Mouse (Mus musculus): ENCODE measurements at regions not wholly inside any gene's neighbourhood (a gene's known extent, or its start where the extent isn't known, plus 50 kb on each side); places are given as distances from the start of the nearest gene placed in this dataset.

- Histone ChIP-seq H3K4me1 (peaks cover 23% of the 10 kb centered on the region), H3K9me3 (replicated peaks) (no peaks in the 10 kb centered on the region)
- WGBS, result 81% methylated on average over 8 of the region's 8 CpGs
Measured at GRCm38 (mm10) chr10:21490910-21491309, 102.0 kb upstream of the 1700020N01Rik start.

GRCm38 (mm10) chr10:21492254-21492894, 100.6 kb upstream of the 1700020N01Rik start:
- Histone ChIP-seq H3K36me3 (no peaks in the 10 kb centered on the region), H3K27ac (replicated peaks) (no peak overlapping the region), H3K4me3 (no peak overlapping the region), H3K9me3 (replicated peaks) (no peaks in the 10 kb centered on the region), H3K4me1 (peaks cover 23% of the 10 kb centered on the region), H3K27me3 (ENCODE audit: low read depth, poor library complexity, severe bottlenecking) (peaks cover 6% of the 10 kb centered on the region; the same call in 1 of the 2 replicates)
- DNase-seq (ENCODE audit: low spot score), result no peak
- 60% methylated on average over 7 of the region's 7 CpGs for WGBS

More at GRCm38 (mm10) chr10:21490910-21491309, 102.0 kb upstream of the 1700020N01Rik start:
- DNase-seq (ENCODE audit: low spot score), result no peak
- H3K4me3 ChIP-seq, result no peak overlapping the region
- no peaks in the 10 kb centered on the region for H3K36me3 ChIP-seq
- no peak overlapping the region for H3K27ac ChIP-seq (replicated peaks)
- H3K27me3 ChIP-seq (ENCODE audit: low read depth, poor library complexity, severe bottlenecking), result peaks cover 6% of the 10 kb centered on the region; the same call in 1 of the 2 replicates

- peaks cover 6% of the 10 kb centered on the region; the same call in 1 of the 2 replicates for H3K27me3 ChIP-seq (ENCODE audit: low read depth, poor library complexity, severe bottlenecking)
- no peak overlapping the region for H3K4me3 ChIP-seq
- peaks cover 23% of the 10 kb centered on the region for H3K4me1 ChIP-seq
- WGBS, result 28% methylated on average over 1 of the region's 1 CpGs
- no peak for DNase-seq (ENCODE audit: low spot score)
- no peaks in the 10 kb centered on the region for H3K9me3 ChIP-seq (replicated peaks)
- no peak overlapping the region for H3K27ac ChIP-seq (replicated peaks)
- no peaks in the 10 kb centered on the region for H3K36me3 ChIP-seq
Measured at GRCm38 (mm10) chr10:21494536-21494935, 98.4 kb upstream of the 1700020N01Rik start.

- no peaks in the 10 kb centered on the region; the same call in 1 of the 2 replicates for H3K27me3 ChIP-seq (ENCODE audit: low read depth, poor library complexity, severe bottlenecking)
- H3K4me1 ChIP-seq, result peaks cover 21% of the 10 kb centered on the region
- H3K4me3 ChIP-seq, result no peak overlapping the region
- no peak overlapping the region for H3K27ac ChIP-seq (replicated peaks)
- no peak for DNase-seq (ENCODE audit: low spot score)
- no peaks in the 10 kb centered on the region for H3K9me3 ChIP-seq (replicated peaks)
- no peaks in the 10 kb centered on the region for H3K36me3 ChIP-seq
- WGBS, result 92% methylated on average over 3 of the region's 3 CpGs
Measured at GRCm38 (mm10) chr10:21497110-21497509, 95.8 kb upstream of the 1700020N01Rik start.

GRCm38 (mm10) chr10:21498143-21498542, 94.8 kb upstream of the 1700020N01Rik start:
- peaks cover 15% of the 10 kb centered on the region for H3K4me1 ChIP-seq
- H3K27ac ChIP-seq (replicated peaks), result no peak overlapping the region
- H3K4me3 ChIP-seq, result no peak overlapping the region
- 94% methylated on average over 4 of the region's 4 CpGs for WGBS
- no peaks in the 10 kb centered on the region for H3K36me3 ChIP-seq
- no peaks in the 10 kb centered on the region for H3K27me3 ChIP-seq (ENCODE audit: low read depth, poor library complexity, severe bottlenecking)
- no peak for DNase-seq (ENCODE audit: low spot score)
- H3K9me3 ChIP-seq (replicated peaks), result no peaks in the 10 kb centered on the region

- Histone ChIP-seq H3K4me1 (no peaks in the 10 kb centered on the region), H3K36me3 (no peaks in the 10 kb centered on the region), H3K9me3 (replicated peaks) (no peaks in the 10 kb centered on the region), H3K27ac (replicated peaks) (no peak overlapping the region), H3K27me3 (ENCODE audit: low read depth, poor library complexity, severe bottlenecking) (no peaks in the 10 kb centered on the region), H3K4me3 (no peak overlapping the region)
- 89% methylated on average over 4 of the region's 4 CpGs for WGBS
- no peak for DNase-seq (ENCODE audit: low spot score)
Measured at GRCm38 (mm10) chr10:21501658-21502057, 91.3 kb upstream of the 1700020N01Rik start.

GRCm38 (mm10) chr10:21504431-21504830, 88.5 kb upstream of the 1700020N01Rik start:
- WGBS, result 93% methylated on average over 3 of the region's 3 CpGs

GRCm38 (mm10) chr10:21511386-21511785, 81.6 kb upstream of the 1700020N01Rik start:
- no peak for DNase-seq (ENCODE audit: low spot score)
- no peak overlapping the region for H3K4me3 ChIP-seq
- 70% methylated on average over 5 of the region's 5 CpGs for WGBS
- no peaks in the 10 kb centered on the region for H3K36me3 ChIP-seq
- peaks cover 5% of the 10 kb centered on the region for H3K4me1 ChIP-seq
- H3K27ac ChIP-seq (replicated peaks), result no peak overlapping the region
- H3K9me3 ChIP-seq (replicated peaks), result peaks cover 10% of the 10 kb centered on the region; the same call in 1 of the 2 replicates
- H3K27me3 ChIP-seq (ENCODE audit: low read depth, poor library complexity, severe bottlenecking), result no peaks in the 10 kb centered on the region

More at GRCm38 (mm10) chr10:21504431-21504830, 88.5 kb upstream of the 1700020N01Rik start:
- no peak for DNase-seq (ENCODE audit: low spot score)
- no peaks in the 10 kb centered on the region for H3K4me1 ChIP-seq
- H3K4me3 ChIP-seq, result no peak overlapping the region
- H3K27ac ChIP-seq (replicated peaks), result no peak overlapping the region
- H3K36me3 ChIP-seq, result no peaks in the 10 kb centered on the region
- peaks cover 10% of the 10 kb centered on the region; the same call in 1 of the 2 replicates for H3K9me3 ChIP-seq (replicated peaks)
- no peaks in the 10 kb centered on the region for H3K27me3 ChIP-seq (ENCODE audit: low read depth, poor library complexity, severe bottlenecking)

GRCm38 (mm10) chr10:21512486-21512885, 80.5 kb upstream of the 1700020N01Rik start:
- Histone ChIP-seq H3K27me3 (ENCODE audit: low read depth, poor library complexity, severe bottlenecking) (no peaks in the 10 kb centered on the region), H3K36me3 (no peaks in the 10 kb centered on the region), H3K4me1 (peaks cover 5% of the 10 kb centered on the region), H3K27ac (replicated peaks) (no peak overlapping the region), H3K9me3 (replicated peaks) (peaks cover 8% of the 10 kb centered on the region; the same call in 1 of the 2 replicates), H3K4me3 (no peak overlapping the region)
- 94% methylated on average over 13 of the region's 13 CpGs for WGBS
- DNase-seq (ENCODE audit: low spot score), result no peak

- no peaks in the 10 kb centered on the region for H3K27me3 ChIP-seq (ENCODE audit: low read depth, poor library complexity, severe bottlenecking)
- no peaks in the 10 kb centered on the region for H3K36me3 ChIP-seq
- no peak overlapping the region for H3K27ac ChIP-seq (replicated peaks)
- DNase-seq (ENCODE audit: low spot score), result no peak
- no peak overlapping the region for H3K4me3 ChIP-seq
- H3K4me1 ChIP-seq, result no peaks in the 10 kb centered on the region
- 87% methylated on average over 6 of the region's 6 CpGs for WGBS
- no peaks in the 10 kb centered on the region for H3K9me3 ChIP-seq (replicated peaks)
Measured at GRCm38 (mm10) chr10:21517721-21518120, 75.2 kb upstream of the 1700020N01Rik start.

- Histone ChIP-seq H3K9me3 (replicated peaks) (no peaks in the 10 kb centered on the region), H3K27me3 (ENCODE audit: low read depth, poor library complexity, severe bottlenecking) (no peaks in the 10 kb centered on the region), H3K4me3 (no peak overlapping the region), H3K36me3 (no peaks in the 10 kb centered on the region), H3K4me1 (no peaks in the 10 kb centered on the region), H3K27ac (replicated peaks) (no peak overlapping the region)
- 90% methylated on average over 9 of the region's 9 CpGs for WGBS
- DNase-seq (ENCODE audit: low spot score), result no peak
Measured at GRCm38 (mm10) chr10:21520854-21521253, 72.1 kb upstream of the 1700020N01Rik start.

GRCm38 (mm10) chr10:21525555-21525954, 67.4 kb upstream of the 1700020N01Rik start:
- H3K9me3 ChIP-seq (replicated peaks), result no peaks in the 10 kb centered on the region
- H3K27ac ChIP-seq (replicated peaks), result no peak overlapping the region
- no peak overlapping the region for H3K4me3 ChIP-seq
- DNase-seq (ENCODE audit: low spot score), result no peak
- WGBS, result 69% methylated on average over 2 of the region's 2 CpGs
- H3K4me1 ChIP-seq, result peaks cover 11% of the 10 kb centered on the region
- H3K36me3 ChIP-seq, result no peaks in the 10 kb centered on the region
- no peaks in the 10 kb centered on the region for H3K27me3 ChIP-seq (ENCODE audit: low read depth, poor library complexity, severe bottlenecking)

- 95% methylated on average over 3 of the region's 3 CpGs for WGBS
- peaks cover 11% of the 10 kb centered on the region for H3K4me1 ChIP-seq
- H3K27me3 ChIP-seq (ENCODE audit: low read depth, poor library complexity, severe bottlenecking), result no peaks in the 10 kb centered on the region
- H3K4me3 ChIP-seq, result no peak overlapping the region
- no peak for DNase-seq (ENCODE audit: low spot score)
- no peaks in the 10 kb centered on the region for H3K36me3 ChIP-seq
- H3K27ac ChIP-seq (replicated peaks), result no peak overlapping the region
- no peaks in the 10 kb centered on the region for H3K9me3 ChIP-seq (replicated peaks)
Measured at GRCm38 (mm10) chr10:21528396-21528795, 64.5 kb upstream of the 1700020N01Rik start.
